Mouse (Mus musculus) pancreas, adult 10 weeks (tissue): Measurements from ENCODE around the gene Disp2. TPM values are rescaled to one million over a fixed set of nuclear protein-coding genes. Genes with fewer than 3 reads are reported as not detected.

ENCODE experiments used
- polyA plus RNA-seq: library from polyadenylated mRNA; stranded (reverse); fragments of 350-450 nt; fragmentation: Illumina TruSeq; extraction: RNeasy Lipid Tissue Mini Kit (QIAGEN cat#74804); gene quantifications from one replicate; pipeline ENCODE4 v1.2.3, GENCODE M21; 2015; ENCODE audit warnings: low read depth, low replicate concordance; ENCODE audit not compliant: insufficient read depth

The Disp2 gene
- 7.6 TPM for polyA plus RNA-seq

GRCm38 (mm10) chr2:118779504-118780480, at the start of gene Disp2:
TSS of gene Disp2 (plus strand) at chr2:118779719.

GRCm38 (mm10) chr2:118745232-118745884, 34.2 kb upstream of the Disp2 start, which contains the start of gene Inafm2:
TSS of gene Inafm2 (plus strand) at chr2:118745758.

GRCm38 (mm10) chr2:118761906-118762783, 17.4 kb upstream of the Disp2 start, which contains the start of gene Ccdc9b:
TSS of gene Ccdc9b (minus strand) at chr2:118762661.

GRCm38 (mm10) chr2:118772158-118772874, 7.2 kb upstream of the Disp2 start, which contains the start of gene Phgr1:
TSS of gene Phgr1 (plus strand) at chr2:118772769.

GRCm38 (mm10) chr2:118813981-118814836, 34.7 kb downstream of the Disp2 start, which contains the start of gene Knstrn:
TSS of gene Knstrn (plus strand) at chr2:118814003.

Other genes with a start within 250 kb of the Disp2 start
- 2.7 TPM for gene Bmf, start 230.0 kb upstream of the Disp2 start, polyA plus RNA-seq
- gene Bub1b, start 181.5 kb upstream of the Disp2 start, polyA plus RNA-seq, result 1.1 TPM
- gene Pak6, start 116.4 kb upstream of the Disp2 start, polyA plus RNA-seq, result 2.2 TPM
- not detected for gene Ankrd63, start 75.8 kb upstream of the Disp2 start, polyA plus RNA-seq
- 0.33 TPM for gene Plcb2, start 51.3 kb upstream of the Disp2 start, polyA plus RNA-seq
- gene Inafm2, start 34.0 kb upstream of the Disp2 start, polyA plus RNA-seq, result 2.5 TPM
- 4.7 TPM for gene Ccdc9b, start 17.1 kb upstream of the Disp2 start, polyA plus RNA-seq
- not detected for gene Phgr1, start 7.0 kb upstream of the Disp2 start, polyA plus RNA-seq
- not detected for gene Knstrn, start 34.3 kb downstream of the Disp2 start, polyA plus RNA-seq
- gene Ivd, start 82.2 kb downstream of the Disp2 start, polyA plus RNA-seq, result 65.2 TPM
- 3.0 TPM for gene Bahd1, start 120.7 kb downstream of the Disp2 start, polyA plus RNA-seq
- gene Chst14, start 146.8 kb downstream of the Disp2 start, polyA plus RNA-seq, result 2.5 TPM
- gene Ccdc32, start 249.7 kb downstream of the Disp2 start, polyA plus RNA-seq, result 3.7 TPM